Mouse (Mus musculus) spleen, adult 2 months (tissue): ENCODE results near the gene 4930404H24Rik.

Source experiments
- CTCF ChIP-seq: fragments of 200-500 bp; IDR thresholded peaks from 2 replicates; pipeline ENCODE4 v1.5.1; 2011; ENCODE audit warnings: mild to moderate bottlenecking, inconsistent platforms; ENCODE audit not compliant: insufficient read depth, insufficient read length, insufficient replicate concordance; ENCODE audit errors: extremely low read depth
- POLR2A ChIP-seq: fragments of 200-500 bp; IDR thresholded peaks from 2 replicates; pipeline ENCODE4 v1.6.1; 2011; ENCODE audit warnings: low read depth, low read length, inconsistent platforms

GRCm38 (mm10) chr2:153467372-153467771 is 25.2 kb upstream of the 4930404H24Rik start:
- TF ChIP-seq POLR2A (no peak), CTCF (no peak)
